Mouse (Mus musculus): Measurements from ENCODE around the gene Plaa. TPM values are rescaled to one million over a fixed set of nuclear protein-coding genes. Genes with fewer than 3 reads are reported as not detected.
A peak's percentile ranks its signal among the peaks of the same experiment; 100 is the strongest.

The Plaa gene
- polyA plus RNA-seq, 1 experiment = 157 TPM

- Histone ChIP-seq H3K4me1 (ENCODE audit: control insufficient read depth, insufficient read depth, low read length) (no peaks in the 10 kb centered on the region), H3K9ac (ENCODE audit: low read depth, poor library complexity, severe bottlenecking) (no peak overlapping the region), H3K27ac (ENCODE audit: insufficient read depth, low read length) (no peak overlapping the region), H3K4me3 (ENCODE audit: low read depth, low read length) (no peak overlapping the region), H3K9me3 (replicated peaks; ENCODE audit: control insufficient read depth, insufficient read depth, low read length, poor library complexity, severe bottlenecking) (no peaks in the 10 kb centered on the region), H3K36me3 (ENCODE audit: control insufficient read depth, insufficient read depth, low read length, poor library complexity, severe bottlenecking) (no peaks in the 10 kb centered on the region), H3K27me3 (ENCODE audit: control insufficient read depth, insufficient read depth, low read length, poor library complexity, severe bottlenecking) (no peaks in the 10 kb centered on the region)
- TF ChIP-seq POLR2A (IDR thresholded peaks at IDR 0.05; ENCODE audit: insufficient read depth, low read length) (no peak), EP300 (IDR thresholded peaks at IDR 0.05; ENCODE audit: insufficient read depth, low read depth, low read length) (no peak), CTCF (IDR thresholded peaks at IDR 0.05; ENCODE audit: low read depth, low read length) (no peak)
These were observed 43.8 kb downstream of the Plaa start for GRCm38 (mm10) chr4:94559266-94559665.

GRCm38 (mm10) chr4:94557145-94557544 is 45.9 kb downstream of the Plaa start:
- no peak overlapping the region for H3K27ac ChIP-seq (ENCODE audit: insufficient read depth, low read length)
- peak overlapping the region; percentile 60 for H3K4me3 ChIP-seq (ENCODE audit: low read depth, low read length)

GRCm38 (mm10) chr4:94556265-94557054 is 46.6 kb downstream of the Plaa start, which contains the start of the genes Gm10306 and Caap1:
Gene Gm10306 (plus strand): TSS chr4:94556546.
Gene Caap1 (minus strand): TSS chr4:94556796.
- Histone ChIP-seq H3K9me3 (replicated peaks; ENCODE audit: control insufficient read depth, insufficient read depth, low read length, poor library complexity, severe bottlenecking) (no peaks in the 10 kb centered on the region), H3K4me3 (ENCODE audit: low read depth, low read length) (peak within 1 kb of the TSS; percentile 79), H3K36me3 (ENCODE audit: control insufficient read depth, insufficient read depth, low read length, poor library complexity, severe bottlenecking) (no peaks in the 10 kb centered on the region), H3K27me3 (ENCODE audit: control insufficient read depth, insufficient read depth, low read length, poor library complexity, severe bottlenecking) (no peaks in the 10 kb centered on the region), H3K27ac (ENCODE audit: insufficient read depth, low read length) (no peak within 1 kb of the TSS), H3K9ac (ENCODE audit: low read depth, poor library complexity, severe bottlenecking) (peak within 1 kb of the TSS; percentile 81), H3K4me1 (ENCODE audit: control insufficient read depth, insufficient read depth, low read length) (no peaks in the 10 kb centered on the region)
- TF ChIP-seq EP300 (IDR thresholded peaks at IDR 0.05; ENCODE audit: insufficient read depth, low read depth, low read length) (no peak), POLR2A (IDR thresholded peaks at IDR 0.05; ENCODE audit: insufficient read depth, low read length) (peak; percentile 65)

More at GRCm38 (mm10) chr4:94557145-94557544, 45.9 kb downstream of the Plaa start:
- TF ChIP-seq POLR2A (IDR thresholded peaks at IDR 0.05; ENCODE audit: insufficient read depth, low read length) (no peak), CTCF (IDR thresholded peaks at IDR 0.05; ENCODE audit: low read depth, low read length) (no peak), EP300 (IDR thresholded peaks at IDR 0.05; ENCODE audit: insufficient read depth, low read depth, low read length) (no peak)
- peak overlapping the region; percentile 81 for H3K9ac ChIP-seq (ENCODE audit: low read depth, poor library complexity, severe bottlenecking)
- no peaks in the 10 kb centered on the region for H3K27me3 ChIP-seq (ENCODE audit: control insufficient read depth, insufficient read depth, low read length, poor library complexity, severe bottlenecking)
- no peaks in the 10 kb centered on the region for H3K9me3 ChIP-seq (replicated peaks; ENCODE audit: control insufficient read depth, insufficient read depth, low read length, poor library complexity, severe bottlenecking)
- H3K36me3 ChIP-seq (ENCODE audit: control insufficient read depth, insufficient read depth, low read length, poor library complexity, severe bottlenecking) = no peaks in the 10 kb centered on the region
- no peaks in the 10 kb centered on the region for H3K4me1 ChIP-seq (ENCODE audit: control insufficient read depth, insufficient read depth, low read length)

- H3K9ac ChIP-seq (ENCODE audit: low read depth, poor library complexity, severe bottlenecking) = no peak overlapping the region
- H3K4me3 ChIP-seq (ENCODE audit: low read depth, low read length) = no peak overlapping the region
- H3K36me3 ChIP-seq (ENCODE audit: control insufficient read depth, insufficient read depth, low read length, poor library complexity, severe bottlenecking) = no peaks in the 10 kb centered on the region; the same call in 1 of the 2 replicates
- no peak for TF ChIP-seq CTCF (IDR thresholded peaks at IDR 0.05; ENCODE audit: low read depth, low read length)
- no peak for TF ChIP-seq EP300 (IDR thresholded peaks at IDR 0.05; ENCODE audit: insufficient read depth, low read depth, low read length)
- no peaks in the 10 kb centered on the region for H3K9me3 ChIP-seq (replicated peaks; ENCODE audit: control insufficient read depth, insufficient read depth, low read length, poor library complexity, severe bottlenecking)
- no peaks in the 10 kb centered on the region for H3K27me3 ChIP-seq (ENCODE audit: control insufficient read depth, insufficient read depth, low read length, poor library complexity, severe bottlenecking)
- no peak overlapping the region for H3K27ac ChIP-seq (ENCODE audit: insufficient read depth, low read length)
- no peaks in the 10 kb centered on the region for H3K4me1 ChIP-seq (ENCODE audit: control insufficient read depth, insufficient read depth, low read length)
These were observed 48.0 kb downstream of the Plaa start for GRCm38 (mm10) chr4:94554955-94555494.

GRCm38 (mm10) chr4:94544321-94544720 is 58.7 kb downstream of the Plaa start:
- Histone ChIP-seq H3K9ac (ENCODE audit: low read depth, poor library complexity, severe bottlenecking) (no peak overlapping the region), H3K4me1 (ENCODE audit: control insufficient read depth, insufficient read depth, low read length) (no peaks in the 10 kb centered on the region), H3K27me3 (ENCODE audit: control insufficient read depth, insufficient read depth, low read length, poor library complexity, severe bottlenecking) (no peaks in the 10 kb centered on the region), H3K9me3 (replicated peaks; ENCODE audit: control insufficient read depth, insufficient read depth, low read length, poor library complexity, severe bottlenecking) (no peaks in the 10 kb centered on the region), H3K27ac (ENCODE audit: insufficient read depth, low read length) (no peak overlapping the region), H3K4me3 (ENCODE audit: low read depth, low read length) (no peak overlapping the region), H3K36me3 (ENCODE audit: control insufficient read depth, insufficient read depth, low read length, poor library complexity, severe bottlenecking) (peaks cover 5% of the 10 kb centered on the region; the same call in 1 of the 2 replicates)
- TF ChIP-seq POLR2A (IDR thresholded peaks at IDR 0.05; ENCODE audit: insufficient read depth, low read length) = no peak
- TF ChIP-seq EP300 (IDR thresholded peaks at IDR 0.05; ENCODE audit: insufficient read depth, low read depth, low read length) = no peak
- TF ChIP-seq CTCF (IDR thresholded peaks at IDR 0.05; ENCODE audit: low read depth, low read length) = no peak

GRCm38 (mm10) chr4:94543041-94543440 is 60.0 kb downstream of the Plaa start:
- Histone ChIP-seq H3K27me3 (ENCODE audit: control insufficient read depth, insufficient read depth, low read length, poor library complexity, severe bottlenecking) (no peaks in the 10 kb centered on the region), H3K9ac (ENCODE audit: low read depth, poor library complexity, severe bottlenecking) (no peak overlapping the region), H3K36me3 (ENCODE audit: control insufficient read depth, insufficient read depth, low read length, poor library complexity, severe bottlenecking) (peaks cover 5% of the 10 kb centered on the region; the same call in 1 of the 2 replicates), H3K9me3 (replicated peaks; ENCODE audit: control insufficient read depth, insufficient read depth, low read length, poor library complexity, severe bottlenecking) (no peaks in the 10 kb centered on the region), H3K4me1 (ENCODE audit: control insufficient read depth, insufficient read depth, low read length) (no peaks in the 10 kb centered on the region), H3K4me3 (ENCODE audit: low read depth, low read length) (no peak overlapping the region), H3K27ac (ENCODE audit: insufficient read depth, low read length) (no peak overlapping the region)
- TF ChIP-seq EP300 (IDR thresholded peaks at IDR 0.05; ENCODE audit: insufficient read depth, low read depth, low read length) = no peak
- no peak for TF ChIP-seq POLR2A (IDR thresholded peaks at IDR 0.05; ENCODE audit: insufficient read depth, low read length)

Measured in ES-Bruce4 (cell line).